Mouse (Mus musculus): ENCODE measurements around the gene Spock1. TPM values are rescaled to one million over a fixed set of nuclear protein-coding genes. Genes with fewer than 3 reads are reported as not detected.

Spock1 gene
- polyA plus RNA-seq (2021; fragmentation: Nextera tagmentation): 92.0 and 98.9 TPM in 2 replicates
- long read RNA-seq, experiment 1, partial matches to known transcripts: 4 of 7 reads
- long read RNA-seq, experiment 1, other reads (novel, unspliced or antisense): 3 of 7 reads
- long read RNA-seq, experiment 2, partial matches to known transcripts: 53 of 97 reads
- long read RNA-seq, experiment 2, other reads (novel, unspliced or antisense): 44 of 97 reads

GRCm38 (mm10) chr13:57908266-57908582 is at the start of gene Spock1:
Gene Spock1 (minus strand): TSS chr13:57908332.

Other genes with a start within 250 kb of the Spock1 start
- gene Klhl3, start 205.3 kb upstream of the Spock1 start, polyA plus RNA-seq (2021; fragmentation: Nextera tagmentation): 21.1 and 49.0 TPM in 2 replicates
- gene Hnrnpa0, start 220.2 kb upstream of the Spock1 start, polyA plus RNA-seq (2021; fragmentation: Nextera tagmentation): 12.5 and 16.8 TPM in 2 replicates
- gene Idnk, start 249.3 kb upstream of the Spock1 start, polyA plus RNA-seq (2021; fragmentation: Nextera tagmentation): 61.7 and 64.1 TPM in 2 replicates

Measured in layer of hippocampus, adult 6 months (tissue).